Mouse (Mus musculus) hindlimb bud, embryonic 11.5 days (tissue): ENCODE data around the gene Jazf1.
A peak's percentile ranks its signal among the peaks of the same experiment; 100 is the strongest.

Experiments used
- DNase-seq: peaks from one replicate; pipeline ENCODE4 v3.0.0-alpha.2; 2012; ENCODE audit warnings: low read depth, low spot score; ENCODE audit errors: extremely low spot score

Jazf1 gene

DNA sequence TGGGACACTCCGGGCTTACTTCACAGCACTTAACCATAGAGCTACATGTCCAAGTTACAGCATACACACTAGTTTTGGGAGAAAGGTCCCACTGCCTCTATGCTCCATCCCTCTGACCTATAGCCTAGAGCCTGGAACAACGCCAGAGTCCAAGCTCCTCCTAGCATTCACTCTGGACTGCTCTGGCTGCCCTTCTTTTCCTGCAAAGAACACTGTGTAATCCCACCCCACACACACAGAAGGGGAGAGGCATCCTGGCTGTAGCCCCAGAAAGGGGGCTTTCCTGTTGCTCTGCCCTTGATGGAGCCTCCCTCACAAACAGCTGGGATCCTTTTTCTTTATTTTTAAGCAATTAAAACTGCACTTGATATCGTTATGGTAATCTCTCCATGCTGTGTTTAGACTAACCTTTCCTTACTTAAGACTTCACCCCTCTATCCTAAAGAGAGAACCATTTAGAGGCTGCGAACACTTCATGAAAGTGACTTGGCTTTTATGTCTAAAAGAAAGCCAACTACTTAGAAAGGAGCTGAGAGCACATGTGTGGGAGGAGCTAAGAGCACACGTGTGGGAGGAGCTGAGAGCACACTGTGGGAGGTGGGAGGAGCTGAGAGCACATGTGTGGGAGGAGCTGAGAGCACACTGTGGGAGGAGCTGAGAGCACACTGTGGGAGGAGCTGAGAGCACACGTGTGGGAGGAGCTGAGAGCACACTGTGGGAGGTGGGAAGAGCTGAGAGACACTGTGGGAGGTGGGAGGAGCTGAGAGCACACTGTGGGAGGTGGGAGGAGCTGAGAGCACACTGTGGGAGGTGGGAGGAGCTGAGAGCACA lies 106.6 kb downstream of the Jazf1 start:
- DNase-seq = no peak

DNA sequence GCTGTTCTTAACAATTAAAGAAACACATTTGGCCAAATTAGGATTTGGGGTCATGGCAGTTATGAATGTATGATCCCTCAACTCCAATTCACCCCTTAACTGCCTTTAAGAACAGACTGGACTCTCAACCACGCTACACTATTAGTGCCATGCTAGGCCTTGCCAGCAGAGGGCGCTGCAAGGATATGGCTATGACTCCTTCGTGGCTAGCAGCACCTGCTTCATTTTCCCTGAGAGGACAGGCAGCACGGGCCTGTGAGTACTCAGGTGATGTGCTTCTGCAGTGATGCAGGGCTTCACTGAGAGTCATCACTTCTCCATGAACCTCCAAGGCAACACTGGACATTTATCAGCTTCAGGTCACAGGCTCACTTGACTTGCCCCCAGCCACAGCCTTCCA lies 110.7 kb downstream of the Jazf1 start:
- DNase-seq = no peak

DNA sequence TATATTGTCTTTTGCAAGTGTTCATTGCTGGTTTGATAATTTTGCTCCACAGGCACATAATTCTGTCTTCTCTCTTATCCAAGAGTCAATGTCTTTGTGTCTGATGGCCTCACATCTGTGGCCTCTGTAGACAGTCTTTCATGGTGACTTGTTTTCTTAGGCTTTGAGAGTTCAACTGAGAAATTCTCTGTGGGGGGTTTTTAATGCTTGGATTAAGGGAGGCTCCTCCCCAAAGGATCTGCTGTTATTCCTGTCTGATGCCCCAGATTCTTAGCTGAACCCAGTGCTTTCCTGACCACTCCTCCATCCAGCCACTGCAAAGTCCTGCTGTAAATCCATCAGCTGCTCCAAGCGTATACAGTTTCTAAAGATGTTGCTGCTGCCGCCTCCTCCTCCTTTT lies 112.3 kb downstream of the Jazf1 start:
- no peak for DNase-seq

DNA sequence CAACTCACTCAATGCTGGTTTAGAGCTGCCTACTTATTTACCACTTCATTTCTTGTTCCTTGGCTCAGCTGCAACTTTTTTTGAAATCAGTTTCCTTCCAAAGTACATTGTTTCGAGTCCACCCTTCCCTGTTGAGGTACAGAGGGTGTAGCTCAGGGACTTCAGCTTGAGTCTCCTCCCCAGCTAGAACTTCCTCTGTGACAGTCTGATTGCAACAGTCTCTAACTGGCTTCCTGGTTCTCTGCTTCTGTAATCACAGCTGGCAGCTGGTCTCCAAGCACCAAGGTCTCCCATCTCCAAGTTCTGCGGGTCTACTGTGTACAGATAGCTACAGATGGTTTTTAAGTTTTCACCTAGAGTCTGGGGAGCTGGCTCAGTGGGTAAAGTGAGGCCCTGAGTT lies 113.1 kb downstream of the Jazf1 start:
- DNase-seq = no peak

GRCm38 (mm10) chr6:52954861-52955260 lies 113.6 kb downstream of the Jazf1 start:
- no peak for DNase-seq

GRCm38 (mm10) chr6:52954441-52954840 lies 114.0 kb downstream of the Jazf1 start:
- DNase-seq = no peak

GRCm38 (mm10) chr6:52952526-52952900 lies 115.9 kb downstream of the Jazf1 start:
- no peak for DNase-seq

DNA sequence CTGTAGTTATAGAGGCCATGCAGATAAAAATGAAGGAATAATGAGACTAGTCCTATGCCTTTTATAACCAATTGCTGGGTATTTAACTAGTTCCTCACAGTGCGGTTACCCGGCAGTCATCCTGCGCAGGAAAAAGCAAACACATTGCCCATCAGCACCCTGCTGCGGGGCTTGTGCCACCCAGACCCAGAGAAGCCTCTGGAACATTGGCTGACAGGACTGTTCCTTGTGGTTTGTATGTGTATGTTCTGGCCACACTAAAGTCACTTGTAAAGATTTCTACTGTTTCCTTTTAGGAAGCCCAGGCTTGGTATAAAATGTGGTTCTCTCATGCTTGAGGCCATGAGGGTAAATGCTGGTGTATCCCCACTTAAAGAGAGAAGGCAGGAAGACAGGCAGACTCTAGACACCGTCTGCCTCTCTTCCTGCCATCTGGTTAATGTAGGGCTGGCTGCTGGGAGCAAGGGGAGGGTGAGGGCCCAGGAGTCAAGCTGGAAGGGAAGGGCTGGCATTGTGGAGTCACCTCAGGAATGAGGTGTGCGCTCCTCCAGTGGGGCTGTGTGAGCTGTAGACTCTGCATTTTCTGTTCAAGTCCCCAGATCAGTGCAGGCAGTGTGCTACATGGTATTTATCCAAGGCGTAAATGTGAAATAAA lies 116.4 kb downstream of the Jazf1 start:
- DNase-seq = no peak

GRCm38 (mm10) chr6:52950371-52950770 lies 118.1 kb downstream of the Jazf1 start:
- no peak for DNase-seq

- no peak for DNase-seq
These were observed 125.9 kb downstream of the Jazf1 start for GRCm38 (mm10) chr6:52942534-52942933.

DNA sequence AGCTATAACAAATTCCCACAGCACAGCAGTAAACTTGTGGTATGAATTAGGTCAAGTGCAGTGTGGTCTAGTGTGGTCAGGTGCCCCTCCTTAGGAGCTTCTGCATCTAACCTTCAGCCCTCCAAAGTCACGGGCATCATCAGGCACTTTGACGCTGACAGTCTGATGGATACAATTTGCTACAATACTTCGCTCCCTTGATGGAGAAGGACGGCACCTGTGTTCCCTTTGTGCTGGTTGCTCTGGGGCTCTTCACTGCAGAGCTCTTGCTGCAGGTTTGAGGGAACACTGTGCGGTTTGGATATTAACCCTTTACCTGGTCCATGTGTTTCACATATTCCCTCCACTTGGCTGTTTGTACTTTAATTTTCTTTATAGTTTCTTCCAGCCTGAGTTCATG lies 126.3 kb downstream of the Jazf1 start:
- DNase-seq = no peak

DNA sequence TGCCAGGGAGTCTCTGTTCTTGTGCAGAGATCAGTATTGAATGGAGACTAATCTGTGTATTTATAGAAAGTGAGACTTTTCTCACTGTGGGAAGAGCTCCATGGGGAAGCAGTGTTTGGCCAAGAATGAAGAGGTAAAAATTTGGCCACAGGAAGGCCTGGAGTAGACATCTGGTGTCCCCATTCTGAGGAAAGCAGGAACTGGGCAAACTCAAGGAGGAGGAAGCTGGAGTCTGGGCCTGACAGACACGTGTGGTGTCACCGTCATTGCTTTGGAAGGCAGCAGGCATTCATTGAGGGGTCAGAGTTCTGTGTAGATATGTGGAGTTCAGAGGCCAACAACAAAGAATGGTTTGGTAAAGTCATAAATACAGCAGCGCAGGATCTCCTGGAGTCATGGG lies 130.5 kb downstream of the Jazf1 start:
- no peak for DNase-seq

DNA sequence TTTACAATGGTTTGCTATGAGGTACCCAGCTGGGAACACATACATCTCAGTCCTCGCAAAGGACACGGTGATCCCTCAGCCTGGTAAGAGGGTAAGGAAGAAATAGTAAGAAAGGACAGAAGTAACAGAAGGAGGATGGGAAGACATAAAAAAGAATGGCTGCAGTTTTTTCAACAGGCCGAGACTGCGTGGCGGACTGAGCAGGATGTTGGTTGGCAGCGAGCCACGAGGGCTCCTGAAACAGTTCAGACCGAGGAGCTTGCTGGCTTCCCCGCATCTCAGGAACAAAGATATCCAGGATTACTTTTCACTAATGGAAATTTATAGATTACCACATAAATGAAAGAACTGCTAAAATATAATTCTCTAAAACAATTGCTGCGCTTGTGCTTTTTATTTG lies 131.4 kb downstream of the Jazf1 start:
- no peak for DNase-seq

- DNase-seq = no peak
These were observed 134.4 kb downstream of the Jazf1 start for GRCm38 (mm10) chr6:52934021-52934420.

DNA sequence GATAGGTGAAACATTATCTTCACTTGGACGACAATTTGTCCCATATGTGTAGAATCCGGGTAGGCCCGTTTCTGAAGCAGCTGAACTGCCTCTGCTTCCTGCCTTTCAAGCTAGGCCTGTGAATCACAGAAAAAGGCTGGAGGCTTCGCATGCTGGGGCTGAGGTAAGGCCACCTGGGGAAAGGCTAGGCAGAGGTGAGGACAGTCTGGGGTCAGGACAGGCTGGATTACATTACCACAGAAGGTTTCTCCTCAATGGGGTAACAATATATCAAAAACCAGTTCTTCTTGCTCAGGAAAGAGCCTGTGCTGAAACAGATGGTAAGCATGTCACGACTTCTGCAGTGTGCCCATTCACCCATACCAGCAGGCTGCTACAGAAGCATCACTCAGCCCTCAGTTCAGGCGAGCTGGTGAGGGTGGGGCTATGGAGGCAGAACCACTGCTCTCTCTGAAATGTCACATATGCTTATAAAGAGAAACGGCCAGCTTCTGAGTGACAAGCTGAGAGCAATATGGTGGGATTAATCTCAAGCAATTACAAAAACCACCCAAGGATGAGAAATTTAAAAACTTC lies 135.7 kb downstream of the Jazf1 start:
- no peak for DNase-seq

GRCm38 (mm10) chr6:52929358-52929757 lies 139.1 kb downstream of the Jazf1 start:
- no peak for DNase-seq

GRCm38 (mm10) chr6:52926947-52927346 lies 141.5 kb downstream of the Jazf1 start:
- DNase-seq = no peak

DNA sequence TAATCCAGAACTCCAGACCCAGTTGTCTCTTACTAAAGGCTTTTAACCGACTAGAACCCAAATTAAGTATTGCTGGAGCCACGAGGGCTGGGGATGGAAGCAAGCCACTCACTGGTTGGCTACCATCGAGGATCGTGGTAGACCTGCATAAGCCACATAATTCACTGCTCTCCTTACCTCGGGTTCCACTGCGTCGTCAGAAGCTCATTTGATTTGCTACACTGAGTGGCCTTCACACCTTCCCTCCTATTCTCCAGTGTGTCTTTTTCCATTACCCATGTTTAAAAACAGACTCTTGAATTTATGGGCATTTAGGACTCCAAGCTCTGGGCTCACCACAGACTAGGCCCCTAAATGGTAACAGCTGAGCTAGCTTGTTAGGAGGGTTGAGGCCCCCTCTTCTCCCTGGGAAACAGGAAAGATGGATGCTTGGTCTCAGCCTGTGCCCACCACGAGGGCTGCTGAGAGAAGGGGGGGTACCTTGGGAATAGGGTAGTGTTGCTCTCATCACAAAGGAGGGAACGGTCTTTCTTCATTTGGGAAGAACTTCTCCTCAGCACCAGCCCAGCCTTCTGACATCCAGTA lies 142.9 kb downstream of the Jazf1 start:
- no peak for DNase-seq

GRCm38 (mm10) chr6:52921248-52921647 lies 147.2 kb downstream of the Jazf1 start:
- no peak for DNase-seq

GRCm38 (mm10) chr6:52920719-52921118 lies 147.7 kb downstream of the Jazf1 start:
- DNase-seq = no peak

DNA sequence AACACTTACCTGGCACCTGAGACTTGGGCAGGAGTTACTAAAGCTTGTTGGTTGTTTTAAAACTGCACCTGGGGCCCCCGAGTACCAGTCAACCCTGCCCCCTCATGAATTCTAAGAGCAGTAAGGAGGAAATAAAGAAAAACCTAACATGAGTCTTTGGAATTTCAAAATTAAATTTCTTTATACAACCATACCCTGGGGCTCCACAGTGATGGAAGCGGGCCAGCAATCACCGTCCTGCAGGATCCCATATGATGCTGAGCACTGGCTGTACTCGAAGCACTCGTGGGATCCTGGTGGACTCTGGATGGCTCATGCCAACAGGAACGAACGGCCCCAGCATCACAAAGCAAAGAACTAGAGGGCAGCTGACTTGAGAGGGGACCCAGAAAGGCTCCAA lies 149.0 kb downstream of the Jazf1 start:
- no peak for DNase-seq

GRCm38 (mm10) chr6:52918980-52919379 lies 149.5 kb downstream of the Jazf1 start:
- peak; percentile 86 for DNase-seq
